Mouse (Mus musculus) heart, embryonic 14.5 days (tissue): Measurements from ENCODE around the gene Gm29776. TPM values are rescaled to one million over a fixed set of nuclear protein-coding genes. Genes with fewer than 3 reads are reported as not detected.

Experiments
- ATAC-seq: fragments of 200-750 bp; cut with Nextera tagmentation; 2 replicates; pipeline ENCODE4 v1.8.0; 2017; ENCODE audit warnings: low read depth, moderate TSS enrichment; ENCODE audit not compliant: insufficient number of reproducible peaks, insufficient read depth, low FRiP score
- H3K27ac ChIP-seq, 2 experiments: fragments of 200-500 bp in 1 of 2; fragments of 300-500 bp in 1 of 2; sonication (generic) in 1 of 2; replicated peaks in 1 of 2; 2 replicates each; pipeline ENCODE4 v1.5.1; 2012 to 2014; ENCODE audit warnings: low read depth in 2 of 2, low read length in 2 of 2, control low read depth in 1 of 2, mild to moderate bottlenecking in 1 of 2, mixed read lengths in 1 of 2; ENCODE audit not compliant: control insufficient read depth in 1 of 2, insufficient read depth in 1 of 2
- H3K27me3 ChIP-seq: fragments of 300-500 bp; sonication (generic); 2 replicates; pipeline ENCODE4 v1.6.1; 2014; ENCODE audit warnings: mild to moderate bottlenecking, low read length, control low read depth; ENCODE audit not compliant: control insufficient read depth, insufficient read depth
- H3K36me3 ChIP-seq: fragments of 300-500 bp; sonication (generic); 2 replicates; pipeline ENCODE4 v1.6.1; 2014; ENCODE audit warnings: mild to moderate bottlenecking, control low read depth, low read length, mixed read lengths; ENCODE audit not compliant: control insufficient read depth, insufficient read depth
- H3K4me1 ChIP-seq, 2 experiments: fragments of 200-500 bp in 1 of 2; fragments of 300-500 bp in 1 of 2; sonication (generic) in 1 of 2; 2 replicates each; pipeline ENCODE4 v1.6.1; 2012 to 2014; ENCODE audit warnings: low read length in 2 of 2, control low read depth in 1 of 2, mixed read lengths in 1 of 2; ENCODE audit not compliant: control insufficient read depth in 2 of 2, insufficient read depth in 2 of 2
- H3K4me2 ChIP-seq: fragments of 300-500 bp; sonication (generic); 2 replicates; pipeline ENCODE4 v1.6.1; 2014; ENCODE audit warnings: mild to moderate bottlenecking, low read length
- H3K4me3 ChIP-seq, 2 experiments: fragments of 200-500 bp in 1 of 2; fragments of 300-500 bp in 1 of 2; sonication (generic) in 1 of 2; 2 replicates each; pipeline ENCODE4 v1.5.1; 2012 to 2014; ENCODE audit warnings: low read length in 2 of 2, mild to moderate bottlenecking in 2 of 2, control low read depth in 1 of 2, low read depth in 1 of 2, moderate library complexity in 1 of 2; ENCODE audit not compliant: control insufficient read depth in 1 of 2, insufficient read depth in 1 of 2
- H3K9ac ChIP-seq: fragments of 300-500 bp; sonication (generic); 2 replicates; pipeline ENCODE4 v1.6.1; 2014; ENCODE audit warnings: mild to moderate bottlenecking, low read length
- H3K9me3 ChIP-seq: fragments of 300-500 bp; sonication (generic); 2 replicates; pipeline ENCODE4 v1.6.1; 2016; ENCODE audit warnings: low read length, control low read depth; ENCODE audit not compliant: control insufficient read depth
- WGBS: fragments of 180-500 bp; shearing (Covaris S2); extraction: QIAGEN DNeasy Blood & Tissue Kit; methylation state at CpG from one replicate; pipeline ENCODE4 v1.1.7; 2014; 5-methylcytosine and 5-hydroxymethylcytosine counted together
- polyA plus RNA-seq: library from polyadenylated mRNA; unstranded; fragments of >200 nt; fragmentation: Nextera tagmentation; extraction: Ambion mirVana; gene quantifications from 2 replicates; pipeline ENCODE4 v1.2.1, GENCODE M21; 2014

Gene Gm29776
- polyA plus RNA-seq, 1 experiment from 2014 or later, result 0.35 TPM

GRCm38 (mm10) chr14:54721711-54722110 is 23.1 kb upstream of the Gm29776 start:
- H3K27me3 ChIP-seq, result no peaks in the 10 kb centered on the region
- no peaks in the 10 kb centered on the region for H3K4me1 ChIP-seq
- H3K9me3 ChIP-seq, result no peaks in the 10 kb centered on the region
- H3K4me3 ChIP-seq, result no peak overlapping the region
- no peak overlapping the region for H3K27ac ChIP-seq
- no peaks in the 10 kb centered on the region for H3K36me3 ChIP-seq
- no peak overlapping the region for H3K9ac ChIP-seq
- H3K4me2 ChIP-seq, result no peak overlapping the region
- 78% methylated on average over 10 of the region's 10 CpGs for WGBS
- no peak for ATAC-seq

GRCm38 (mm10) chr14:54720654-54721350 is 22.2 kb upstream of the Gm29776 start:
- Histone ChIP-seq H3K27ac (no peak overlapping the region), H3K9me3 (no peaks in the 10 kb centered on the region), H3K4me1 (no peaks in the 10 kb centered on the region), H3K9ac (no peak overlapping the region), H3K4me3 (no peak overlapping the region), H3K27me3 (no peaks in the 10 kb centered on the region), H3K36me3 (no peaks in the 10 kb centered on the region), H3K4me2 (no peak overlapping the region)
- 83% methylated on average over 7 of the region's 7 CpGs for WGBS
- ATAC-seq, result no peak

- Histone ChIP-seq H3K9me3 (no peaks in the 10 kb centered on the region), H3K4me2 (no peak overlapping the region), H3K27me3 (no peaks in the 10 kb centered on the region), H3K36me3 (no peaks in the 10 kb centered on the region), H3K27ac (no peak overlapping the region), H3K9ac (no peak overlapping the region), H3K4me3 (no peak overlapping the region), H3K4me1 (peaks cover 0 to 2% of the 10 kb centered on the region in 2 experiments; a peak in 2 of 4 replicates)
- 91% methylated on average over 11 of the region's 11 CpGs for WGBS
- no peak for ATAC-seq
Observed at GRCm38 (mm10) chr14:54720041-54720440, 21.4 kb upstream of the Gm29776 start.

DNA sequence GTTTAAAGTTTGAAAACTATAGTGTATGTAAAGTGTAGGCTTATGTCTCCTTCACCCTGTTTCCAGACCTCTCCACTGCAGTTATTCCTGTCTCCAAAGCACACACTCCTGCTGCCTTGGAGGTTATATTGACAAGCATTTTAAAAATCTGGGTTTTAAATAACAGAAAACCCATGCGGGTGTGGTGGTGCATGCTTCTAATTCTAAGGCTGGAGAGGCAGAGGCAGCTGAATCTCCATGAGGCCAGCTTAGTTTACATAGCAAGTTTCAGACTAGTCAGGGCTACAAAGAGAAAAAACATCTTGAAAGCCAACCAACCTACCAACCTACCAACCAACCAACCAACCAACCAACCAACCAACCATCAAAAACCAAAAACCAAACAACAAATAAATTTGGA is 16.8 kb upstream of the Gm29776 start:
- no peak overlapping the region for H3K9ac ChIP-seq
- ATAC-seq, result no peak
- peaks cover 6 to 12% of the 10 kb centered on the region in 2 experiments; a peak in 3 of 4 replicates for H3K4me1 ChIP-seq
- H3K4me2 ChIP-seq, result no peak overlapping the region
- no peaks in the 10 kb centered on the region for H3K9me3 ChIP-seq
- H3K36me3 ChIP-seq, result no peaks in the 10 kb centered on the region
- no peak overlapping the region for H3K27ac ChIP-seq
- no peak overlapping the region for H3K4me3 ChIP-seq
- H3K27me3 ChIP-seq, result no peaks in the 10 kb centered on the region
- WGBS, result 50% methylated on average over 1 of the region's 1 CpGs

- Histone ChIP-seq H3K4me2 (peak overlapping the region; percentile 88), H3K4me3 (peak overlapping the region; percentile 41 to 42), H3K9me3 (no peaks in the 10 kb centered on the region), H3K27me3 (no peaks in the 10 kb centered on the region), H3K4me1 (peaks cover 6 to 12% of the 10 kb centered on the region in 2 experiments; a peak in 3 of 4 replicates), H3K27ac (no peak overlapping the region), H3K9ac (peak overlapping the region; percentile 32), H3K36me3 (no peaks in the 10 kb centered on the region)
- ATAC-seq, result no peak
- WGBS, result under 1% methylated on average over 15 of the region's 15 CpGs
Observed at GRCm38 (mm10) chr14:54714617-54715081, 16.0 kb upstream of the Gm29776 start.

DNA sequence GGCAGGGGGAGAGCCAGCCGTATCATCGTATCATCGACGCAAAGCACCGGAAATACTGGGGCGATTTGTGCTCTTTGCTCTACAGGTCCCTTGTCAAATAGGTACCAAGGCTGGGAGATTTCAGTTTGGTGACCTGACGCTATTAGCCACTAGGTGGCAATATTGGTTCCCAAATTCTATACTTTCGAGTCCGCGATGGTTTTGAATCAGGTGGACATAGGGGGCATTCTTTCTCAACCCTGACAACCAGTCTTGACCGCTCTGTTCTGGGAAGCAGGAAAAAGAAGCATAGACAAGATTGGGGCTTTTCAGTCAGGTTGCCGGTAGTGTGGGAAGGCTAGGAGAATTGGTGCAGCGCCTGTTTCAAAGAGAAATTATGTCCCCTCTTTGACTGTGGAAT is 15.5 kb upstream of the Gm29776 start:
- H3K36me3 ChIP-seq, result no peaks in the 10 kb centered on the region
- WGBS, result 2% methylated on average over 13 of the region's 13 CpGs
- no peaks in the 10 kb centered on the region for H3K9me3 ChIP-seq
- H3K4me1 ChIP-seq, result peaks cover 6 to 12% of the 10 kb centered on the region in 2 experiments; a peak in 3 of 4 replicates
- no peaks in the 10 kb centered on the region for H3K27me3 ChIP-seq
- peak overlapping the region; percentile 88 for H3K4me2 ChIP-seq
- peak overlapping the region; percentile 41 to 42 for H3K4me3 ChIP-seq
- no peak overlapping the region for H3K27ac ChIP-seq
- peak overlapping the region; percentile 32 for H3K9ac ChIP-seq
- ATAC-seq, result no peak

GRCm38 (mm10) chr14:54712861-54713260 is 14.2 kb upstream of the Gm29776 start:
- Histone ChIP-seq H3K36me3 (no peaks in the 10 kb centered on the region), H3K4me1 (peaks cover 6 to 12% of the 10 kb centered on the region in 2 experiments; a peak in 3 of 4 replicates), H3K9ac (no peak overlapping the region), H3K4me3 (no peak overlapping the region), H3K4me2 (no peak overlapping the region), H3K27me3 (no peaks in the 10 kb centered on the region), H3K9me3 (no peaks in the 10 kb centered on the region), H3K27ac (no peak overlapping the region)
- ATAC-seq, result no peak
- WGBS, result 53% methylated on average over 8 of the region's 8 CpGs

DNA sequence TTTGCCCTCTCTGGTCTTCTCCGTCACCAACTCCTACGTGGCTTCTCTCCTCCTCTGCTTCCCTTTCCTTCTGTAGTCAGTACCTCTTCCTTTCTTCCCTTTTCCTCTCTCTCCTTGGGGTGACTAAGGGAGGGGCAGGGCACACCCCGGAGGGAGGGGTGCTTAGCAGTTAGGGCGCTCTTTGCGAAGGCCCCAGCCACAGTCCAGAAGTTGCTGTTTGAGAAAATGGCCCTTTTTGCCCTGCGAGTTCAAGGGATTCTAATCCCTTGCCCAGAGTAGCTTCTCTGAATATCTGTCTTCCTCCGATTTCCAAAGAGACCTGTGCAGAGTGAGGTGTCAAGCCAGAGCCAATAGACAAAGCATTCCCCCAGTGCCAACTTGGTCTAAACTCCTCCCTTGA is 13.4 kb upstream of the Gm29776 start, which contains the start of gene Cebpe:
TSS of gene Cebpe (minus strand) at position 101 of the 400 bp plus-strand sequence.
- no peak within 1 kb of the TSS for H3K9ac ChIP-seq
- H3K9me3 ChIP-seq, result no peaks in the 10 kb centered on the region
- no peak within 1 kb of the TSS for H3K4me3 ChIP-seq
- ATAC-seq, result no peak
- peaks cover 12 to 19% of the 10 kb centered on the region in 2 experiments for H3K4me1 ChIP-seq
- H3K27me3 ChIP-seq, result no peaks in the 10 kb centered on the region
- H3K27ac ChIP-seq, result no peak within 1 kb of the TSS
- H3K36me3 ChIP-seq, result no peaks in the 10 kb centered on the region
- H3K4me2 ChIP-seq, result no peak within 1 kb of the TSS
- WGBS, result 82% methylated on average over 7 of the region's 7 CpGs
